Mouse (Mus musculus) erythroid progenitor cell, adult 5-6 weeks (primary cell): Measurements from ENCODE around the gene Htra1. TPM values are rescaled to one million over a fixed set of nuclear protein-coding genes. Genes with fewer than 3 reads are reported as not detected.

ENCODE experiments used
- ATAC-seq: replicated peaks from 2 replicates; pipeline ENCODE4 v1.8.0; 2016; ENCODE audit warnings: moderate number of reproducible peaks, mild to moderate bottlenecking, moderate TSS enrichment, inconsistent platforms; ENCODE audit not compliant: poor library complexity, low FRiP score, severe bottlenecking
- total RNA-seq, 2 experiments: library from RNA; stranded (forward) in 1 of 2; stranded (reverse) in 1 of 2; fragments of 150-400 nt in 1 of 2; fragments of 186-747, 209-891 nt in 1 of 2; gene quantifications; 2 replicates each; pipeline versions ENCODE4 v1.2.3 to v1.2.4; 2015 to 2017; ENCODE audit warnings: low replicate concordance in 2 of 2

Gene Htra1
- total RNA-seq, 2 experiments from 2014 or later: not detected

GRCm38 (mm10) chr7:130932921-130933320 lies 3.0 kb upstream of the Htra1 start:
- no peak for ATAC-seq

- ATAC-seq: no peak
Observed at GRCm38 (mm10) chr7:130934654-130935053, 1.3 kb upstream of the Htra1 start.

GRCm38 (mm10) chr7:130935421-130935792 lies 504 bp upstream of the Htra1 start:
- ATAC-seq: no peak

GRCm38 (mm10) chr7:130936472-130936951 lies 601 bp downstream of the Htra1 start:
- no peak for ATAC-seq

- ATAC-seq: no peak
Observed at GRCm38 (mm10) chr7:130937266-130937841, 1.4 kb downstream of the Htra1 start.

- no peak for ATAC-seq
Observed at GRCm38 (mm10) chr7:130938005-130938404, 2.1 kb downstream of the Htra1 start.

- ATAC-seq: no peak
Observed at GRCm38 (mm10) chr7:130938896-130939295, 3.0 kb downstream of the Htra1 start.

GRCm38 (mm10) chr7:130940733-130941132 lies 4.8 kb downstream of the Htra1 start:
- no peak for ATAC-seq

- ATAC-seq: no peak
Observed at GRCm38 (mm10) chr7:130943280-130943895, 7.5 kb downstream of the Htra1 start.

GRCm38 (mm10) chr7:130944766-130945475 lies 9.0 kb downstream of the Htra1 start:
- no peak for ATAC-seq

- no peak for ATAC-seq
Observed at GRCm38 (mm10) chr7:130945730-130946129, 9.8 kb downstream of the Htra1 start.

- ATAC-seq: no peak
Observed at GRCm38 (mm10) chr7:130946303-130946702, 10.4 kb downstream of the Htra1 start.

- ATAC-seq: no peak
Observed at GRCm38 (mm10) chr7:130948563-130949208, 12.8 kb downstream of the Htra1 start.

- ATAC-seq: no peak
Observed at GRCm38 (mm10) chr7:130949331-130949751, 13.4 kb downstream of the Htra1 start.

- no peak for ATAC-seq
Observed at GRCm38 (mm10) chr7:130950482-130950881, 14.6 kb downstream of the Htra1 start.

- no peak for ATAC-seq
Observed at GRCm38 (mm10) chr7:130951004-130951403, 15.1 kb downstream of the Htra1 start.

- no peak for ATAC-seq
Observed at GRCm38 (mm10) chr7:130953376-130953775, 17.5 kb downstream of the Htra1 start.

- ATAC-seq: no peak
Observed at GRCm38 (mm10) chr7:130954177-130954601, 18.3 kb downstream of the Htra1 start.

- ATAC-seq: no peak
Observed at GRCm38 (mm10) chr7:130958551-130958950, 22.6 kb downstream of the Htra1 start.

GRCm38 (mm10) chr7:130959868-130960267 lies 24.0 kb downstream of the Htra1 start:
- no peak for ATAC-seq

- no peak for ATAC-seq
Observed at GRCm38 (mm10) chr7:130961429-130961828, 25.5 kb downstream of the Htra1 start.
